Mouse (Mus musculus) CH12.LX (cell line): ENCODE data around the gene Prpf3. TPM values are rescaled to one million over a fixed set of nuclear protein-coding genes. Genes with fewer than 3 reads are reported as not detected.

ENCODE experiments used
- DNase-seq: peaks from one replicate; pipeline ENCODE4 v3.0.0-alpha.2; 2013; ENCODE audit errors: extremely low read depth
- H3K27ac ChIP-seq: 2 replicates; pipeline ENCODE4 v1.5.1; 2012; ENCODE audit warnings: low read depth, mild to moderate bottlenecking, control low read depth, moderate library complexity; ENCODE audit not compliant: insufficient read depth
- H3K27me3 ChIP-seq: replicated peaks from 2 replicates; pipeline ENCODE3; 2012; ENCODE audit warnings: inconsistent platforms
- H3K36me3 ChIP-seq, 2 experiments: replicated peaks in 1 of 2; 2 replicates each; pipeline versions ENCODE3 to v1.6.1; 2012; ENCODE audit warnings: inconsistent platforms in 1 of 2, low read length in 1 of 2, mild to moderate bottlenecking in 1 of 2, mixed read lengths in 1 of 2, moderate library complexity in 1 of 2; ENCODE audit not compliant: control insufficient read depth in 1 of 2, insufficient read depth in 1 of 2
- H3K4me1 ChIP-seq, 2 experiments: 2 replicates each; pipeline ENCODE4 v1.6.1; 2012; ENCODE audit warnings: inconsistent platforms in 1 of 2, moderate library complexity in 1 of 2; ENCODE audit not compliant: insufficient read depth in 2 of 2, control insufficient read depth in 1 of 2
- H3K4me2 ChIP-seq: 2 replicates; pipeline ENCODE4 v1.6.1; 2012; ENCODE audit warnings: low read depth, mild to moderate bottlenecking, control low read depth; ENCODE audit not compliant: poor library complexity, insufficient read depth, severe bottlenecking
- H3K4me3 ChIP-seq, 3 experiments: fragments of 150-350 bp in 1 of 3; sonication (generic) in 1 of 3; replicated peaks in 1 of 3; 2 replicates each; pipeline versions ENCODE3 to v1.5.1; 2011 to 2012; ENCODE audit warnings: low read depth in 2 of 3, low read length in 2 of 3, mild to moderate bottlenecking in 2 of 3, moderate library complexity in 2 of 3, control low read depth in 1 of 3, improper control_type of control experiment in 1 of 3, inconsistent platforms in 1 of 3, mixed read lengths in 1 of 3; ENCODE audit not compliant: poor library complexity in 1 of 3
- H3K79me2 ChIP-seq: replicated peaks from 2 replicates; pipeline ENCODE4 v1.6.1; 2012; ENCODE audit warnings: mild to moderate bottlenecking, moderate library complexity; ENCODE audit not compliant: control insufficient read depth, poor library complexity, insufficient read depth, severe bottlenecking; ENCODE audit errors: extremely low read depth
- H3K9ac ChIP-seq: 2 replicates; pipeline ENCODE4 v1.6.1; 2012; ENCODE audit warnings: low read depth, mild to moderate bottlenecking, control low read depth, moderate library complexity; ENCODE audit not compliant: insufficient read depth
- H3K9me3 ChIP-seq: replicated peaks from 2 replicates; pipeline ENCODE3; 2012; ENCODE audit warnings: low read length, inconsistent platforms, mixed read lengths
- BHLHE40 ChIP-seq: IDR thresholded peaks from 2 replicates; pipeline ENCODE4 v1.6.1; 2011; ENCODE audit warnings: mild to moderate bottlenecking, low read depth, low read length, improper control_type of control experiment
- CTCF ChIP-seq, 2 experiments: IDR thresholded peaks in 1 of 2; conservative IDR thresholded peaks in 1 of 2; 2 replicates each; pipeline ENCODE4 v1.5.1; 2011 to 2012; ENCODE audit warnings: low read depth in 2 of 2, low read length in 2 of 2, improper control_type of control experiment in 1 of 2, inconsistent platforms in 1 of 2, mild to moderate bottlenecking in 1 of 2, moderate library complexity in 1 of 2
- IRF4 ChIP-seq: IDR thresholded peaks from 2 replicates; pipeline ENCODE4 v1.6.1; 2014; ENCODE audit warnings: low read depth, mild to moderate bottlenecking, inconsistent platforms, low read length, improper control_type of control experiment
- JUN ChIP-seq: IDR thresholded peaks from 2 replicates; pipeline ENCODE4 v1.6.1; 2011; ENCODE audit warnings: low read depth, mild to moderate bottlenecking, low read length, improper control_type of control experiment, moderate library complexity; ENCODE audit not compliant: insufficient read depth
- KAT2A ChIP-seq: IDR thresholded peaks from 2 replicates; pipeline ENCODE4 v1.6.1; 2012; ENCODE audit warnings: low read length, improper control_type of control experiment, inconsistent platforms; ENCODE audit not compliant: insufficient replicate concordance
- MAFK ChIP-seq: IDR thresholded peaks from 2 replicates; pipeline ENCODE4 v1.6.1; 2011; ENCODE audit warnings: low read length, improper control_type of control experiment; ENCODE audit not compliant: insufficient replicate concordance
- MEF2A ChIP-seq: IDR thresholded peaks from 2 replicates; pipeline ENCODE4 v1.6.1; 2014; ENCODE audit warnings: low read depth, mild to moderate bottlenecking, inconsistent platforms, low read length, improper control_type of control experiment, borderline replicate concordance
- MXI1 ChIP-seq: IDR thresholded peaks from 2 replicates; pipeline ENCODE4 v1.6.1; 2011; ENCODE audit warnings: mild to moderate bottlenecking, low read depth, low read length, improper control_type of control experiment
- NRF1 ChIP-seq: IDR thresholded peaks from 2 replicates; pipeline ENCODE4 v1.6.1; 2014; ENCODE audit warnings: low read depth, mild to moderate bottlenecking, inconsistent platforms, low read length, improper control_type of control experiment, moderate library complexity
- POLR2A ChIP-seq: IDR thresholded peaks from 2 replicates; pipeline ENCODE4 v1.6.1; 2011; ENCODE audit warnings: low read depth, mild to moderate bottlenecking, improper control_type of control experiment, low read length
- POLR2AphosphoS2 ChIP-seq: IDR thresholded peaks from 2 replicates; pipeline ENCODE4 v1.6.1; 2011; ENCODE audit warnings: low read depth, low read length, improper control_type of control experiment
- SIN3A ChIP-seq: IDR thresholded peaks from 2 replicates; pipeline ENCODE4 v1.6.1; 2012; ENCODE audit warnings: low read length, improper control_type of control experiment, inconsistent platforms
- SMC3 ChIP-seq: IDR thresholded peaks from 2 replicates; pipeline ENCODE4 v1.6.1; 2011; ENCODE audit warnings: low read depth, low read length, improper control_type of control experiment
- UBTF ChIP-seq: IDR thresholded peaks from 2 replicates; pipeline ENCODE4 v1.6.1; 2012; ENCODE audit warnings: low read depth, mild to moderate bottlenecking, inconsistent platforms, low read length, improper control_type of control experiment, moderate library complexity
- USF1 ChIP-seq: IDR thresholded peaks from 2 replicates; pipeline ENCODE4 v1.6.1; 2014; ENCODE audit warnings: low read depth, mild to moderate bottlenecking, inconsistent platforms, low read length, improper control_type of control experiment
- ZMIZ1 ChIP-seq: IDR thresholded peaks from 2 replicates; pipeline ENCODE4 v1.6.1; 2012; ENCODE audit warnings: low read depth, mild to moderate bottlenecking, inconsistent platforms, low read length, improper control_type of control experiment
- ZNF384 ChIP-seq: IDR thresholded peaks from 2 replicates; pipeline ENCODE4 v1.6.1; 2012; ENCODE audit warnings: low read depth, low read length, improper control_type of control experiment, inconsistent platforms
- dilution Hi-C: fragments of 300-500 bp; cut with MboI; formaldehyde crosslinking; loops from 2 replicates; pipeline ENCODE4 v1.14.3; 2020; ENCODE audit warnings: low sequenced_read_pairs; ENCODE audit not compliant: extremely low pct_unique_long_range_greater_than_20kb, extremely low pct_ligation_motif_present
- in situ Hi-C: fragments of 300-500 bp; cut with MboI; formaldehyde crosslinking; loops from 3 replicates; pipeline ENCODE4 v1.14.3; 2019; ENCODE audit warnings: low sequenced_read_pairs, low pct_ligation_motif_present, low pct_unique_long_range_greater_than_20kb, mixed read lengths
- polyA plus RNA-seq: library from polyadenylated mRNA; unstranded; fragments of >175 nt; gene quantifications from 2 replicates; pipeline ENCODE4 v1.2.1, GENCODE M21; 2012; ENCODE audit warnings: low read depth; ENCODE audit not compliant: insufficient read length
- total RNA-seq, 2 experiments: library from RNA; depleted of rRNA; stranded (reverse); fragments of 300-350 nt in 1 of 2; fragments of >200 nt in 1 of 2; gene quantifications; 2 replicates each; pipeline ENCODE4 v1.2.3; 2012 to 2014

Gene Prpf3
- total and polyA plus RNA-seq, 3 experiments = 11.5 to 67.8 (median 27.1) TPM

GRCm38 (mm10) chr3:95842503-95843214 is 13.0 kb downstream of the Prpf3 start:
- H3K9me3 ChIP-seq = no peaks in the 10 kb centered on the region
- no peak overlapping the region for H3K4me3 ChIP-seq
- no peak for DNase-seq
- H3K4me1 ChIP-seq = peaks cover 0 to 6% of the 10 kb centered on the region in 2 experiments; a peak in 2 of 4 replicates
- no peaks in the 10 kb centered on the region for H3K79me2 ChIP-seq
- no peaks in the 10 kb centered on the region for H3K27me3 ChIP-seq
- peaks cover 48 to 91% of the 10 kb centered on the region in 2 experiments for H3K36me3 ChIP-seq
- TF ChIP-seq POLR2A (no peak), CTCF (conservative IDR thresholded peaks at IDR 0.05 in 1 of 2, IDR thresholded peaks at IDR 0.05 in 1 of 2; ENCODE audit: low read depth in 2 of 2, low read length in 2 of 2) (peak in 1 of 2 experiments; percentile 20; a peak in 2 of 4 replicates)
- dilution Hi-C loops (no loop called here), in situ Hi-C loops (no loop called here)
- no peak overlapping the region for H3K9ac ChIP-seq
- no peak overlapping the region for H3K4me2 ChIP-seq
- no peak overlapping the region for H3K27ac ChIP-seq

- no peak for DNase-seq
- dilution Hi-C loops = no loop called here
Measured at GRCm38 (mm10) chr3:95839250-95839649, 16.4 kb downstream of the Prpf3 start.

DNA sequence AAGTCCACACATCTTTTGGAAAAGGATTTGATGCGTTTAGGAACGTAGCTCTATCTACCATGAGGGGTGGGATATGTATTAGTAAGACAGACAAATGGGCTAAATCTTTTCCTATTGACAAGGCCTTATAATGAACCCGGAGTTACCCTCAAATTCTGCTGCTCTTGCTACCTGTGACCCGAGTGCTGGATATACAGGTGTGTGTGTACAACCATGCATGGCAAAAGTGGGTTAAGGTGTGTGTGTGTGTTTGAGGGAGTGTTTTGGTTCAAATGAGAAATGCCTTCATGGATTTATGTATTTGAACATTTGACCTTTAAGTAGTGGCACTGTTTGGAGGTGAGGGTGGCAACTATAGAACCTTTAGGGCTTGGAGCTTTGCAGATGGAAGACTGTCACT is 26.6 kb downstream of the Prpf3 start:
- no peaks in the 10 kb centered on the region for H3K79me2 ChIP-seq
- in situ Hi-C loops = no loop called here
- dilution Hi-C loops = no loop called here
- TF ChIP-seq UBTF (no peak), POLR2AphosphoS2 (peak; percentile 75; the same call in 1 of the 2 replicates)
- no peaks in the 10 kb centered on the region for H3K27me3 ChIP-seq
- no peak overlapping the region for H3K4me3 ChIP-seq
- no peak overlapping the region for H3K4me2 ChIP-seq
- DNase-seq = no peak
- H3K4me1 ChIP-seq = no peaks in the 10 kb centered on the region
- no peaks in the 10 kb centered on the region for H3K9me3 ChIP-seq
- H3K27ac ChIP-seq = no peak overlapping the region
- H3K36me3 ChIP-seq = peaks cover 36 to 61% of the 10 kb centered on the region in 2 experiments
- no peak overlapping the region for H3K9ac ChIP-seq

More at GRCm38 (mm10) chr3:95839250-95839649, 16.4 kb downstream of the Prpf3 start:
- in situ Hi-C loops = no loop called here
- Histone ChIP-seq H3K27ac (no peak overlapping the region), H3K27me3 (no peaks in the 10 kb centered on the region), H3K4me2 (no peak overlapping the region)
- TF ChIP-seq KAT2A (no peak), POLR2AphosphoS2 (no peak), NRF1 (no peak), MXI1 (no peak), USF1 (no peak), MEF2A (no peak), JUN (no peak), ZMIZ1 (no peak), MAFK (no peak), ZNF384 (no peak), SIN3A (no peak), BHLHE40 (no peak), SMC3 (no peak), IRF4 (no peak), CTCF (conservative IDR thresholded peaks at IDR 0.05 in 1 of 2, IDR thresholded peaks at IDR 0.05 in 1 of 2; ENCODE audit: low read depth in 2 of 2, low read length in 2 of 2) (no peak)
- TF ChIP-seq, all 38 proteins: peak for 0
- H3K4me1 ChIP-seq = peaks cover 0 to 6% of the 10 kb centered on the region in 2 experiments; a peak in 2 of 4 replicates
- H3K4me3 ChIP-seq = no peak overlapping the region
- peaks cover 48 to 87% of the 10 kb centered on the region in 2 experiments for H3K36me3 ChIP-seq
- no peaks in the 10 kb centered on the region; the same call in 1 of the 2 replicates for H3K79me2 ChIP-seq
- H3K9me3 ChIP-seq = no peaks in the 10 kb centered on the region
- no peak overlapping the region for H3K9ac ChIP-seq
